Mouse (Mus musculus) neural tube, embryonic 14.5 days (tissue): Measurements from ENCODE around the gene Nav3. TPM values are rescaled to one million over a fixed set of nuclear protein-coding genes. Genes with fewer than 3 reads are reported as not detected.
"Not testable (repeated sequence)": the region's sequence is repeated elsewhere in the genome, so short reads cannot be mapped to it uniquely, and the experiment has no call there.

Source experiments
- ATAC-seq: fragments of 200-750 bp; cut with Nextera tagmentation; 2 replicates; pipeline ENCODE4 v1.8.0; 2017; ENCODE audit warnings: low read depth, mild to moderate bottlenecking, moderate TSS enrichment, moderate library complexity
- H3K27ac ChIP-seq: fragments of 300-500 bp; sonication (generic); 2 replicates; pipeline ENCODE4 v1.5.1; 2014; ENCODE audit warnings: low read depth, mild to moderate bottlenecking, control low read depth, low read length, moderate library complexity, mixed read lengths
- H3K27me3 ChIP-seq: fragments of 300-500 bp; sonication (generic); 2 replicates; pipeline ENCODE4 v1.6.1; 2014; ENCODE audit warnings: low read length; ENCODE audit not compliant: control insufficient read depth, insufficient read depth
- H3K36me3 ChIP-seq: fragments of 300-500 bp; sonication (generic); 2 replicates; pipeline ENCODE4 v1.6.1; 2014; ENCODE audit warnings: low read length, mixed read lengths; ENCODE audit not compliant: control insufficient read depth, insufficient read depth
- H3K4me1 ChIP-seq: fragments of 300-500 bp; sonication (generic); 2 replicates; pipeline ENCODE4 v1.6.1; 2014; ENCODE audit warnings: low read length; ENCODE audit not compliant: control insufficient read depth, insufficient read depth
- H3K4me2 ChIP-seq: fragments of 300-500 bp; sonication (generic); 2 replicates; pipeline ENCODE4 v1.6.1; 2014; ENCODE audit warnings: mild to moderate bottlenecking, low read depth, low read length, control low read depth
- H3K4me3 ChIP-seq: fragments of 300-500 bp; sonication (generic); 2 replicates; pipeline ENCODE4 v1.5.1; 2014; ENCODE audit warnings: low read depth, low read length, control low read depth, mixed read lengths
- H3K9ac ChIP-seq: fragments of 300-500 bp; sonication (generic); replicated peaks from 2 replicates; pipeline ENCODE4 v1.6.1; 2014; ENCODE audit warnings: low read depth, mild to moderate bottlenecking, control low read depth, low read length, mixed read lengths
- H3K9me3 ChIP-seq: fragments of 300-500 bp; sonication (generic); 2 replicates; pipeline ENCODE4 v1.6.1; 2016; ENCODE audit warnings: low read length; ENCODE audit not compliant: control insufficient read depth
- WGBS: fragments of 180-500 bp; shearing (Covaris S2); extraction: QIAGEN DNeasy Blood & Tissue Kit; methylation state at CpG from one replicate; pipeline ENCODE4 v1.1.7; 2014; 5-methylcytosine and 5-hydroxymethylcytosine counted together
- polyA plus RNA-seq: library from polyadenylated mRNA; unstranded; fragments of >200 nt; fragmentation: Nextera tagmentation; extraction: Ambion mirVana; gene quantifications from 2 replicates; pipeline ENCODE4 v1.2.1, GENCODE M21; 2014

The Nav3 gene
- polyA plus RNA-seq, 1 experiment from 2014 or later: 34.6 TPM

- WGBS: 94% methylated on average over 6 of the region's 6 CpGs
- no peak for ATAC-seq
- Histone ChIP-seq H3K4me1 (no peaks in the 10 kb centered on the region), H3K4me2 (no peak overlapping the region), H3K36me3 (no peaks in the 10 kb centered on the region), H3K9me3 (no peaks in the 10 kb centered on the region), H3K9ac (no peak overlapping the region), H3K27me3 (no peaks in the 10 kb centered on the region), H3K4me3 (no peak overlapping the region), H3K27ac (no peak overlapping the region)
Observed at GRCm38 (mm10) chr10:110400642-110401041, 55.4 kb downstream of the Nav3 start.

- no peaks in the 10 kb centered on the region for H3K4me1 ChIP-seq
- WGBS: 88% methylated on average over 3 of the region's 3 CpGs
- no peak for ATAC-seq
Observed at GRCm38 (mm10) chr10:110398643-110399042, 57.4 kb downstream of the Nav3 start.

GRCm38 (mm10) chr10:110386476-110387197, 69.4 kb downstream of the Nav3 start:
- Histone ChIP-seq H3K9me3 (no peaks in the 10 kb centered on the region), H3K4me1 (0 out of 2 replicates have a peak, but pooled peaks cover 5% of the 10 kb centered on the region), H3K27ac (no peak overlapping the region), H3K27me3 (no peaks in the 10 kb centered on the region), H3K9ac (no peak overlapping the region), H3K36me3 (no peaks in the 10 kb centered on the region), H3K4me2 (no peak overlapping the region), H3K4me3 (no peak overlapping the region)
- ATAC-seq: no peak
- 87% methylated on average over 6 of the region's 6 CpGs for WGBS

More at GRCm38 (mm10) chr10:110398643-110399042, 57.4 kb downstream of the Nav3 start:
- Histone ChIP-seq H3K9me3 (no peaks in the 10 kb centered on the region), H3K4me2 (no peak overlapping the region), H3K9ac (no peak overlapping the region), H3K27me3 (no peaks in the 10 kb centered on the region), H3K27ac (no peak overlapping the region), H3K4me3 (no peak overlapping the region), H3K36me3 (no peaks in the 10 kb centered on the region)

- peak; percentile 86 for ATAC-seq
- H3K36me3 ChIP-seq, H3K27me3 ChIP-seq, H3K4me1 ChIP-seq, H3K4me3 ChIP-seq, H3K9ac ChIP-seq, H3K4me2 ChIP-seq, H3K9me3 ChIP-seq: not testable (repeated sequence)
- WGBS: 46% methylated on average over 5 of the region's 5 CpGs
- H3K27ac ChIP-seq: peak overlapping the region; percentile 30; the same call in 1 of the 2 replicates
Observed at GRCm38 (mm10) chr10:110383506-110384229, 72.3 kb downstream of the Nav3 start.

GRCm38 (mm10) chr10:110380792-110381191, 75.2 kb downstream of the Nav3 start:
- Histone ChIP-seq H3K27ac (no peak overlapping the region), H3K9me3 (no peaks in the 10 kb centered on the region), H3K9ac (no peak overlapping the region), H3K27me3 (no peaks in the 10 kb centered on the region), H3K36me3 (no peaks in the 10 kb centered on the region), H3K4me1 (0 out of 2 replicates have a peak, but pooled peaks cover 2% of the 10 kb centered on the region), H3K4me3 (no peak overlapping the region), H3K4me2 (no peak overlapping the region)
- 94% methylated on average over 2 of the region's 2 CpGs for WGBS
- no peak for ATAC-seq

- no peaks in the 10 kb centered on the region for H3K9me3 ChIP-seq
- no peaks in the 10 kb centered on the region for H3K36me3 ChIP-seq
- H3K4me2 ChIP-seq: peak overlapping the region; percentile 21; the same call in 1 of the 2 replicates
- H3K27me3 ChIP-seq: no peaks in the 10 kb centered on the region
- H3K9ac ChIP-seq: no peak overlapping the region
- 32% methylated on average over 11 of the region's 11 CpGs for WGBS
- H3K4me1 ChIP-seq: peaks cover 10% of the 10 kb centered on the region
- peak overlapping the region; percentile 69 for H3K27ac ChIP-seq
- peak; percentile 86 for ATAC-seq
- H3K4me3 ChIP-seq: no peak overlapping the region
Observed at GRCm38 (mm10) chr10:110372724-110373455, 83.1 kb downstream of the Nav3 start.

- Histone ChIP-seq H3K36me3 (no peaks in the 10 kb centered on the region), H3K4me2 (no peak overlapping the region), H3K9ac (no peak overlapping the region), H3K4me3 (no peak overlapping the region), H3K4me1 (no peaks in the 10 kb centered on the region), H3K27me3 (no peaks in the 10 kb centered on the region), H3K9me3 (no peaks in the 10 kb centered on the region), H3K27ac (no peak overlapping the region)
- WGBS: 81% methylated on average over 7 of the region's 7 CpGs
- ATAC-seq: no peak
Observed at GRCm38 (mm10) chr10:110352148-110352547, 103.9 kb downstream of the Nav3 start.

GRCm38 (mm10) chr10:110330030-110330429, 126.0 kb downstream of the Nav3 start:
- H3K4me3 ChIP-seq: no peak overlapping the region
- H3K36me3 ChIP-seq: no peaks in the 10 kb centered on the region
- 85% methylated on average over 5 of the region's 5 CpGs for WGBS
- no peak overlapping the region for H3K4me2 ChIP-seq
- no peak overlapping the region for H3K9ac ChIP-seq
- H3K9me3 ChIP-seq: no peaks in the 10 kb centered on the region
- no peaks in the 10 kb centered on the region for H3K27me3 ChIP-seq
- H3K4me1 ChIP-seq: no peaks in the 10 kb centered on the region
- no peak overlapping the region for H3K27ac ChIP-seq
- no peak for ATAC-seq

- Histone ChIP-seq H3K4me1 (no peaks in the 10 kb centered on the region), H3K27ac (no peak overlapping the region), H3K4me2 (no peak overlapping the region), H3K36me3 (no peaks in the 10 kb centered on the region), H3K27me3 (no peaks in the 10 kb centered on the region), H3K4me3 (no peak overlapping the region), H3K9ac (no peak overlapping the region), H3K9me3 (no peaks in the 10 kb centered on the region)
- WGBS: 26% methylated on average over 5 of the region's 5 CpGs
- ATAC-seq: no peak
Observed at GRCm38 (mm10) chr10:110329629-110330028, 126.4 kb downstream of the Nav3 start.
